Mouse (Mus musculus) forebrain, embryonic 11.5 days (tissue): ENCODE data around the gene Tcf7l1. TPM values are rescaled to one million over a fixed set of nuclear protein-coding genes. Genes with fewer than 3 reads are reported as not detected.

Source experiments
- polyA plus RNA-seq: library from polyadenylated mRNA; unstranded; fragments of >200 nt; fragmentation: Nextera tagmentation; extraction: Ambion mirVana; gene quantifications from 2 replicates; pipeline ENCODE4 v1.2.1, GENCODE M21; 2014

Tcf7l1 gene
- polyA plus RNA-seq, 1 experiment from 2014 or later, result 33.3 TPM

Other genes with a start within 250 kb of the Tcf7l1 start
- 7.1 and 8.4 TPM in 2 replicates for gene Capg, start 244.9 kb downstream of the Tcf7l1 start, polyA plus RNA-seq
- 15.8 and 16.5 TPM in 2 replicates for gene Elmod3, start 190.8 kb downstream of the Tcf7l1 start, polyA plus RNA-seq
- gene Retsat, start 190.8 kb downstream of the Tcf7l1 start, polyA plus RNA-seq, result 5.3 and 6.3 TPM in 2 replicates
- 34.1 and 35.1 TPM in 2 replicates for gene Tgoln1, start 172.3 kb downstream of the Tcf7l1 start, polyA plus RNA-seq
- gene Kcmf1, start 110.7 kb upstream of the Tcf7l1 start, polyA plus RNA-seq, result 44.5 and 45.1 TPM in 2 replicates
- gene Tmsb10, start 169.5 kb upstream of the Tcf7l1 start, polyA plus RNA-seq, result 2,631 and 2,769 TPM in 2 replicates